Mouse (Mus musculus): ENCODE data around the gene Gm5475.

DNA sequence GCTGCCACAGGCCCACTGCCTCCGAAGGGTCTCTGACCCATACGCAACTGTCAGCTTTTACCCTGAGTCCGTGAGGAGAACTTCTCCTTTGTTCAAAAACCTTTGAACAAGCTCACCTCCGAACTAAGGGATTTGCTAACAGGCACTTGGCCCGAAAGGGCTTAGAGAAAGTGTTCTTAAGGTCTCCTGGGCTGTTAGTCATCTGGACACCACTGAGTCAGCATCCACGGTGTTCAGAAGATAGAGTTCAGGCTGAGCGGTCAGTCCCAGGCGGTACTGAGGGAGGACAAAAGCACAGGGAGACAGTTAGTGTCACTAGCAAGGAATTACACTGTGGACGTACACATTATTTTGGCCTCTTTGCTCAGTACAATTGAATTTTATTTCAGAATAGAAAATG is 33.1 kb upstream of the Gm5475 start:
- no peak for TF ChIP-seq EP300 (IDR thresholded peaks at IDR 0.05; ENCODE audit: low read length)
- TF ChIP-seq SMC3 (IDR thresholded peaks at IDR 0.05; ENCODE audit: low read depth, low read length) = no peak
- no peak for TF ChIP-seq CTCF (conservative IDR thresholded peaks at IDR 0.05 in 1 of 2, IDR thresholded peaks at IDR 0.05 in 1 of 2; ENCODE audit: low read depth in 2 of 2, low read length in 2 of 2)
- no peak for TF ChIP-seq CHD1 (IDR thresholded peaks at IDR 0.05; ENCODE audit: low read depth, low read length)
- no peak for TF ChIP-seq POLR2A (IDR thresholded peaks at IDR 0.05; ENCODE audit: low read depth, low read length)
- no peak for TF ChIP-seq HCFC1 (IDR thresholded peaks at IDR 0.05; ENCODE audit: low read depth, low read length)
